Mouse (Mus musculus) ES-Bruce4 (cell line): ENCODE measurements around the gene Gm45808.

Experiments used
- CTCF ChIP-seq: IDR thresholded peaks from one replicate; pipeline ENCODE4 v1.8.1; 2011; ENCODE audit warnings: low read depth, low read length
- EP300 ChIP-seq: IDR thresholded peaks from 2 replicates; pipeline ENCODE4 v1.6.1; 2011; ENCODE audit warnings: low read depth, low read length; ENCODE audit not compliant: insufficient read depth
- POLR2A ChIP-seq: IDR thresholded peaks from one replicate; pipeline ENCODE4 v1.8.1; 2011; ENCODE audit warnings: low read length; ENCODE audit not compliant: insufficient read depth

DNA sequence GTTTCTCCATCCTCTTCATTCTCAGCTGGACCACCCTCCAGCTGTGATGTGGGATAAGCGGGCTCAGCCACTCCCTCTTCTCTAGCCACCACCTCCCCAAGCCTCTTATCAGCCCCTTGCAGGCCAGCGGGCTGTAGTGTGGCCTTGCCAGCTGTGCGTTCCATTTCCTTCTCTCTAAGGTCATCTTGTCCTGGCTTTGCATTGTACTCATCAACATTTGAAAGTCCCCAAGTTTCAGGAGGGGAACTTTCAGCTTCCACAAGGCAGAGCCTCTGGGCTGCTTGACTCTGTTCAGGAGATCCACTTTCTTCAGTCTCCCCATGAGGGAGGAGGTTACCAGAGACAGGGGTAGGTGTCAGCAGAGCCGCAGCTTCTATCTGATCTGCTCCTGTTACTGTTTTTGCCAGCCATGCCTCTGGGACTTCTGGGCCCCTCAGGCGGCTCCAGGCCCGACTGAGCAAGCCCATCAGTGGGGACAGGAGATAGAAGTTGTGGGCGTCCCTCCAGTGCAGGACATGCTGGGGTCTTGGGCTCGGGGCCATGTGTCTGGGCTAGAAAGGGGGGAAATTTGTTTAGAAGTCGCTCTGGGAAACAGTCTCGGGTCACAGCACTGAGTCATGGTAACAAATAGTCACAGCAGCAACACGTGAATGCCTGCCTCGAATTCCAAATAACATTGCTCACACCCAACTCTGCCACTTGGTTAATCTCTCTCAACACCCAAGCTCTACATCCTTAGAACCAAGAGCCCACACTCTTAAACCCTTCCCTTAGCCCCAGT, 38.4 kb upstream of the Gm45808 start:
- no peak for TF ChIP-seq CTCF
- TF ChIP-seq EP300, result no peak
- no peak for TF ChIP-seq POLR2A
